Comparison of ENCODE assay signal across 22 mouse cellular contexts in genomic region chr14:9157941-9158340, GRCm38 (mm10).
"Had no signal": no experiment of that assay in that cellular context is flagged by ENCODE, and none has a peak within 500 bp of the region (broad histone marks: within the 10 kb centered on the region; RNA-seq: fewer than 3 reads in every experiment).

No protein-coding gene starts in this region.

- H3K9me3 ChIP-seq: limb, embryonic 12.5 days; limb, embryonic 15.5 days; midbrain, embryonic 10.5 days; midbrain, embryonic 13.5 days had no signal

- H3K4me2 ChIP-seq: limb, embryonic 12.5 days; limb, embryonic 15.5 days; liver, embryonic 11.5 days; lung, embryonic 14.5 days; midbrain, embryonic 13.5 days had no signal

- ATAC-seq: liver, postnatal 0 days; lung, postnatal 0 days; midbrain, embryonic 13.5 days; midbrain, embryonic 16.5 days had no signal

- H3K9ac ChIP-seq: limb, embryonic 12.5 days; limb, embryonic 15.5 days; liver, embryonic 14.5 days; liver, postnatal 0 days; lung, embryonic 14.5 days; midbrain, embryonic 13.5 days had no signal

- H3K27me3 ChIP-seq: limb, embryonic 12.5 days; limb, embryonic 15.5 days; midbrain, embryonic 13.5 days had no signal

- H3K4me3 ChIP-seq: layer of hippocampus, adult 2 months; limb, embryonic 12.5 days; limb, embryonic 15.5 days; midbrain, embryonic 10.5 days; midbrain, embryonic 13.5 days; myocyte had no signal

- H3K4me1 ChIP-seq: limb, embryonic 12.5 days; limb, embryonic 15.5 days; midbrain, embryonic 10.5 days; midbrain, embryonic 13.5 days had no signal

- H3K27ac ChIP-seq: layer of hippocampus, adult 2 months; limb, embryonic 12.5 days; limb, embryonic 15.5 days; liver, embryonic 14.5 days; macrophage; midbrain, embryonic 10.5 days; midbrain, embryonic 13.5 days; stomach, postnatal 0 days had no signal

- H3K36me3 ChIP-seq: limb, embryonic 12.5 days; limb, embryonic 15.5 days; midbrain, embryonic 10.5 days; midbrain, embryonic 13.5 days had no signal

- DNase-seq: kidney, adult 8-10 months; kidney, postnatal 25 days; layer of hippocampus, adult 9-11 months; liver, postnatal 0 days; lung, embryonic 14.5 days; right cerebral cortex, adult 18-20 months; right cerebral cortex, postnatal 14 days; right cerebral cortex, postnatal 4 days; thymus, adult 2 months; thymus, postnatal 14 days had no signal
